Mouse (Mus musculus): Measurements from ENCODE around the gene Cyp2b23. TPM values are rescaled to one million over a fixed set of nuclear protein-coding genes. Genes with fewer than 3 reads are reported as not detected.
"Not testable (repeated sequence)": the region's sequence is repeated elsewhere in the genome, so short reads cannot be mapped to it uniquely, and the experiment has no call there.

The Cyp2b23 gene
- not detected in 2 replicates for polyA plus RNA-seq (2015; fragmentation: Nextera tagmentation; extraction: Ambion mirVana)

- WGBS, result 73% methylated on average over 4 of the region's 4 CpGs
- no peak for ATAC-seq (ENCODE audit: low FRiP score, low read depth)
- H3K9me3 ChIP-seq, result peaks cover 10% of the 10 kb centered on the region
Measured at GRCm38 (mm10) chr7:26686337-26686736, at the start of gene Cyp2b23. TSS of gene Cyp2b23 (minus strand) at chr7:26686437.

DNA sequence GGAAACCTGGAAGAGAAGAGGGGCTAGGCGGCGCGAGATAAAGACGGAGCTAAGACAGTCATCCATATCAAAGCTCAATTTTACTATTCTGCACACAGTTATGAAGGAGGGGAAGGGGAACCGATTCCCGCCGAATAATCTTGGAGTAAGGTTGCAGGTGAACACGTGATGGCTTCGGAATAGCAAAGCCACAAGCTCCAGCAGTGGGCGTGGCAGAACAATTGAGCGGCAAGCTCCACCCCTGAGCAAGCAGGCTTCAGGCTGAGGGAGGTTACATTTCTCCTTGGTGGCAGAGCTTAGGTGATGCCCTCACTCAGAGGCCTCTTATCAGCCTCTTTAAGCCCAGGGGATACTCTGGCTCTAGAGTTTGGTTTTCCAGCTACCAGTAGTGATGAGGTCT is 24.8 kb upstream of the Cyp2b23 start:
- ATAC-seq (ENCODE audit: low FRiP score, low read depth), result no peak
- WGBS, result 87% methylated on average over 11 of the region's 11 CpGs
- no peak overlapping the region for H3K4me2 ChIP-seq (replicated peaks)
- H3K9me3 ChIP-seq, result 0 out of 2 replicates have a peak, but pooled peaks cover 5% of the 10 kb centered on the region
- no peaks in the 10 kb centered on the region for H3K36me3 ChIP-seq
- no peak overlapping the region for H3K9ac ChIP-seq
- H3K27ac ChIP-seq, result no peak overlapping the region
- H3K4me3 ChIP-seq, result no peak overlapping the region
- H3K4me1 ChIP-seq, result no peaks in the 10 kb centered on the region
- H3K27me3 ChIP-seq, result no peaks in the 10 kb centered on the region

More at GRCm38 (mm10) chr7:26686337-26686736, at the start of gene Cyp2b23:
- no peak within 1 kb of the TSS for H3K4me2 ChIP-seq (replicated peaks)
- no peak within 1 kb of the TSS for H3K27ac ChIP-seq
- H3K4me3 ChIP-seq, result no peak within 1 kb of the TSS
- H3K4me1 ChIP-seq, result no peaks in the 10 kb centered on the region
- no peaks in the 10 kb centered on the region for H3K27me3 ChIP-seq
- no peaks in the 10 kb centered on the region for H3K36me3 ChIP-seq
- no peak within 1 kb of the TSS for H3K9ac ChIP-seq

GRCm38 (mm10) chr7:26707061-26707460 is 20.8 kb upstream of the Cyp2b23 start:
- no peak for ATAC-seq (ENCODE audit: low FRiP score, low read depth)
- no peak overlapping the region for H3K4me3 ChIP-seq
- no peaks in the 10 kb centered on the region for H3K27me3 ChIP-seq
- 0 out of 2 replicates have a peak, but pooled peaks cover 5% of the 10 kb centered on the region for H3K9me3 ChIP-seq
- H3K27ac ChIP-seq, result no peak overlapping the region
- WGBS, result 36% methylated on average over 11 of the region's 11 CpGs
- H3K36me3 ChIP-seq, result no peaks in the 10 kb centered on the region
- no peaks in the 10 kb centered on the region for H3K4me1 ChIP-seq
- no peak overlapping the region for H3K9ac ChIP-seq
- no peak overlapping the region for H3K4me2 ChIP-seq (replicated peaks)

GRCm38 (mm10) chr7:26706191-26706590 is 20.0 kb upstream of the Cyp2b23 start:
- not testable (repeated sequence) for H3K36me3 ChIP-seq; H3K4me1 ChIP-seq; H3K27ac ChIP-seq; ATAC-seq (ENCODE audit: low FRiP score, low read depth); H3K9ac ChIP-seq; H3K4me2 ChIP-seq (replicated peaks); H3K4me3 ChIP-seq; H3K27me3 ChIP-seq; H3K9me3 ChIP-seq
- WGBS, result 37% methylated on average over 6 of the region's 6 CpGs

GRCm38 (mm10) chr7:26700151-26700550 is 13.9 kb upstream of the Cyp2b23 start:
- Histone ChIP-seq H3K4me2 (replicated peaks) (no peak overlapping the region), H3K36me3 (no peaks in the 10 kb centered on the region), H3K4me1 (no peaks in the 10 kb centered on the region), H3K9me3 (no peaks in the 10 kb centered on the region), H3K27ac (no peak overlapping the region), H3K4me3 (no peak overlapping the region), H3K27me3 (no peaks in the 10 kb centered on the region), H3K9ac (no peak overlapping the region)
- 75% methylated on average over 4 of the region's 4 CpGs for WGBS
- ATAC-seq (ENCODE audit: low FRiP score, low read depth), result no peak

DNA sequence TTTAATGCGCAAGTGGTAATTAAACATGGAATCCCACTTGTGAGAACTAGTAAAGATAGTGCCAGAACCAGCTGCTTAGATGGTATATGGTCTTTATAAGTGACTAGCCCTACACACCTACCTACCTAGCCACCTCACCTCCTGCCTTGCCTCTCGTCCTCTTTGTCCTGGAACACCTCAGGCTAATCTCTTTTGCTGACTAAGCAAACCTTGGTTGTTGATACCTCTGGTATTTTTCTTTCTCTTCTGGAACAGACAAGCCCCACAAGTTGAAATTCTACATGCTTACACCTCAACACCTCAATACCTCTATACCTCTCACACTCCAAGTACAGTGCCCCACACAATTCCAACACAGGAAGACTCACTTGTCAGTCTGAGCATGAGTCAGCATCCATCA is 524 bp downstream of the Cyp2b23 start:
- Histone ChIP-seq H3K4me1 (no peaks in the 10 kb centered on the region), H3K27me3 (no peaks in the 10 kb centered on the region), H3K4me2 (replicated peaks) (no peak overlapping the region), H3K27ac (no peak overlapping the region), H3K4me3 (no peak overlapping the region), H3K9ac (no peak overlapping the region), H3K9me3 (peaks cover 11% of the 10 kb centered on the region), H3K36me3 (no peaks in the 10 kb centered on the region)
- no peak for ATAC-seq (ENCODE audit: low FRiP score, low read depth)
- WGBS, result 83% methylated on average over 2 of the region's 2 CpGs

DNA sequence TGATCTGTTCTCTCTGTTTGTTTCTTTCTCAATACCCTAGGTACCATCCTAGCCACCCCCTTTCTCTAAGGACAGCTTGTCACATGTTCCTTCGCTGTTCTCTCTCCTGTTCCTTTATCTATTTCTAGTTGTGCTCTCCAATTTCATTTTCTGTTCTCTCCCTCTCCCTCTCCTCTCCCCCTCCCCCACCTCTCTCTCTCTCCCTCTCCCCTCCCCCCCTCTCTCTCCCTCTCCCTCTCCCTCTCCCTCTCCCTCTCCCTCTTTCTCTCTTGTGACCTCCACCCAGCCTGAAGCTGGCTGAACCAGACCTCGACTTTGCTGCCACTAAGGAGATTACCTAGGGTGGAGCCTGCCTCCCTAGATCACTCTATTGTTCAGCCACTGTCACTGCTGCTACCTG is 18.8 kb downstream of the Cyp2b23 start:
- not testable (repeated sequence) for ATAC-seq (ENCODE audit: low FRiP score, low read depth); H3K4me2 ChIP-seq (replicated peaks); H3K36me3 ChIP-seq; H3K9me3 ChIP-seq; H3K4me1 ChIP-seq; H3K4me3 ChIP-seq; H3K27me3 ChIP-seq; H3K9ac ChIP-seq; H3K27ac ChIP-seq
- WGBS, result 48% methylated on average over 2 of the region's 2 CpGs

- Histone ChIP-seq H3K27ac (no peak overlapping the region), H3K4me3 (no peak overlapping the region), H3K4me1 (no peaks in the 10 kb centered on the region), H3K9ac (no peak overlapping the region), H3K36me3 (no peaks in the 10 kb centered on the region), H3K4me2 (replicated peaks) (no peak overlapping the region), H3K9me3 (peaks cover 15% of the 10 kb centered on the region), H3K27me3 (no peaks in the 10 kb centered on the region)
- WGBS, result 81% methylated on average over 5 of the region's 5 CpGs
- no peak for ATAC-seq (ENCODE audit: low FRiP score, low read depth)
Measured at GRCm38 (mm10) chr7:26666011-26666410, 20.2 kb downstream of the Cyp2b23 start.

DNA sequence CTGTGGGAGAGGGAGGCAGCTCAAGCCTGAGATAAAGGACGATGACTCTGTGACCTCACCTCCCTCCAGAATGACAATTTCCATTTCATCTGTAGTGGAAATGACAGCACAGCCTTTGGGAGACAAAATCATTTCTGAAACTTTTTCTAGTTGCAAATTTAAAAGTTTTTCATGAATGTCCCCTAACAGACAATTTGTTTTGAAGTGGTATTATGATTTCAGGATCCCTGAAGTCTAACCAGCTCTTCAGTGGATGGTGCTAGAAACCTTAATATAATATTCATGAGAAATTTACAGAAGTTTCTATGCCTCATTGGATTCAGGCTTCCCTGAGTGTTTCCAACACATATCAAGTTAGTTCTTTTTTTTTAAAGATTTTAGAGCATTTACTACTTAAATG is 67.9 kb downstream of the Cyp2b23 start, which contains the start of gene Vmn1r185:
Vmn1r185 (minus strand) TSS at position 101 of the 400 bp plus-strand sequence.
- H3K9me3 ChIP-seq; H3K4me3 ChIP-seq; H3K4me1 ChIP-seq; H3K27ac ChIP-seq; H3K27me3 ChIP-seq; ATAC-seq (ENCODE audit: low FRiP score, low read depth); H3K4me2 ChIP-seq (replicated peaks); H3K36me3 ChIP-seq; H3K9ac ChIP-seq: not testable (repeated sequence)
- WGBS, result 72% methylated on average over 1 of the region's 1 CpGs

Other genes with a start within 250 kb of the Cyp2b23 start
- not detected in 2 replicates for gene Nlrp9a, start 151.4 kb downstream of the Cyp2b23 start, polyA plus RNA-seq (2015; fragmentation: Nextera tagmentation; extraction: Ambion mirVana)
- not detected in 2 replicates for gene Vmn1r185, start 68.0 kb downstream of the Cyp2b23 start, polyA plus RNA-seq (2015; fragmentation: Nextera tagmentation; extraction: Ambion mirVana)
- not detected in 2 replicates for gene Cyp2b19, start 70.7 kb upstream of the Cyp2b23 start, polyA plus RNA-seq (2015; fragmentation: Nextera tagmentation; extraction: Ambion mirVana)
- gene Cyp2g1, start 122.5 kb upstream of the Cyp2b23 start, polyA plus RNA-seq (2015; fragmentation: Nextera tagmentation; extraction: Ambion mirVana), result not detected in 2 replicates
- gene Cyp2a5, start 148.9 kb upstream of the Cyp2b23 start, polyA plus RNA-seq (2015; fragmentation: Nextera tagmentation; extraction: Ambion mirVana), result not detected in 2 replicates

Measured in limb, embryonic 13.5 days (tissue).